Mouse (Mus musculus) brain, embryonic 14.5 days (tissue): ENCODE results near the gene Zbtb18. TPM values are rescaled to one million over a fixed set of nuclear protein-coding genes. Genes with fewer than 3 reads are reported as not detected.

ENCODE experiments used
- DNase-seq: peaks from one replicate; pipeline ENCODE4 v3.0.0-alpha.2; 2011; ENCODE audit warnings: low read depth
- CTCF ChIP-seq: fragments of 200-500 bp; IDR thresholded peaks from 2 replicates; pipeline ENCODE4 v1.5.1; 2012; ENCODE audit warnings: inconsistent platforms, mild to moderate bottlenecking, moderate library complexity, borderline replicate concordance; ENCODE audit not compliant: insufficient read depth, insufficient read length; ENCODE audit errors: extremely low read depth
- POLR2A ChIP-seq: fragments of 200-500 bp; IDR thresholded peaks from 2 replicates; pipeline ENCODE4 v1.6.1; 2012; ENCODE audit warnings: mild to moderate bottlenecking, inconsistent platforms, borderline replicate concordance; ENCODE audit not compliant: poor library complexity, insufficient read depth, insufficient read length, severe bottlenecking; ENCODE audit errors: extremely low read depth
- polyA plus RNA-seq: library from polyadenylated mRNA; depleted of rRNA; stranded (reverse); fragments of >200 nt; gene quantifications from 2 replicates; pipeline ENCODE4 v1.2.3, GENCODE M21; 2012

The Zbtb18 gene
- polyA plus RNA-seq, 1 experiment: 56.4 TPM

DNA sequence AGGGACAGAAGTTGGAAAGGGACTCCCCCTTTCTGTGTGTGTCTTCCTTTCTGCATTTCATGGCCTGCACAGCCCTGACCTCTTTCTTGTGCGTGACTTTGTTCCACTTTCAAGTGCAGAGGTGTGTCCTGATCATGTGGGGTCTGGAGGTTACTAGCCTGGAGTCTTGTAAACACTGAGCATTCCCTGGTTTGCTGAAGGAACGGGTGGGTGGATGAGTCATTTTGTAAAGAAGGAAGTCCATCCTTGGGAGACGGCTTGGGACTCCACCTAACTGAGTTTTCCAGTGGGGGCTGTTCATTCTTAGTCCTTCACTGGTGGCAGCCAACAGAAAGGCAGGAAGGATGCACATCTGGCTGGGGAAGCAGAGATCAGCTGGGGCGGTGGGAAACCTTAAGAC is 27.9 kb downstream of the Zbtb18 start:
- no peak for DNase-seq
- TF ChIP-seq POLR2A (no peak), CTCF (no peak)

DNA sequence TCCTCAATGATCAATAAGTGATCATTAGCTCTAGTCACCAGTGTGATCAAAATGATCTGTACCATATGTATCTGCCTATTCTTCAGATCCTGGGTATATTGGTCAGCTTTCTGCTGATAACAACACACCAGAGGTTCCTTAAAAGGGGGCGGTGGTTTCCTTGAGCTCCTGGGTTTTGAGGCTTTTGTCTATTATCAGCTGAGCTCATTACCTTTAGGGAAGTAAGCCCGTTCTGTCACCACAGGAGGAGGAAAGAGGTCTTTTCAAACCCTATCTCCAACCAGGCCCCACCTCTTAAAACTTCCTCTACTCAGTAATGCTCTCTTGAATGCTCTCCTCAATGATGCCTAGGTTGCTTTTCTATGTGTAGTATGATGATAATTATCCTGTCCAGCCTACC is 28.8 kb downstream of the Zbtb18 start:
- no peak for DNase-seq
- no peak for TF ChIP-seq CTCF
- no peak for TF ChIP-seq POLR2A

DNA sequence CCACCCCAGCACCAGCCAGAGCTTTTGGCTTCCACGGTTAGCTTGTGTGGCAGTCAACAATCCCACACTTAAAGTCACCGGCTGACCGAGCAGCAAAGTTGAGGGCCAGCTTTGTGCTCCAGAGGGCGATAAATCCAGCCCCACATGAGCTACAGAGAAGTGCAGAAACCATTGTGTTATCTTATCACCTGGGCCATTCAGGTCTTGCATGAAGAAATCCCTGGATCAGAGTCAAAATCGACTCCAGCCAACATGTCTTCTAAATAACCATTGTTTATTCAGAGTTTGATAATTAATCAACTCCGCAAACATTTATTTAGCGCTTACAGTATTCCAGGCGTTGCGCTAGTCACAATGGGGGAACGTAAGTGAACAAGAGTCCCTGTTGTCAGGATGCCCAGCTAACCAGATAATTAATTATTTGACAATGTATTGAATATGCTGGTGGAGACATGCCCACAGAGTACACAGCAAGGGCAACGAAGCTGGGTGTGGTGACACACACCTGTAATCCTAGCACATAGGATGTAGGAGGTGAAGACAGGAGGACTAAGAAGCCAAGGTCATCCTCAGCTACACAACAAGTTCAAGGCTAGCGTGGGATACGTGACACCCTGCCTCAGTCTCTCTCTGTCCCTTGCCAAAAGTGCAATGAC is 33.5 kb downstream of the Zbtb18 start:
- TF ChIP-seq POLR2A (no peak), CTCF (no peak)
- no peak for DNase-seq

DNA sequence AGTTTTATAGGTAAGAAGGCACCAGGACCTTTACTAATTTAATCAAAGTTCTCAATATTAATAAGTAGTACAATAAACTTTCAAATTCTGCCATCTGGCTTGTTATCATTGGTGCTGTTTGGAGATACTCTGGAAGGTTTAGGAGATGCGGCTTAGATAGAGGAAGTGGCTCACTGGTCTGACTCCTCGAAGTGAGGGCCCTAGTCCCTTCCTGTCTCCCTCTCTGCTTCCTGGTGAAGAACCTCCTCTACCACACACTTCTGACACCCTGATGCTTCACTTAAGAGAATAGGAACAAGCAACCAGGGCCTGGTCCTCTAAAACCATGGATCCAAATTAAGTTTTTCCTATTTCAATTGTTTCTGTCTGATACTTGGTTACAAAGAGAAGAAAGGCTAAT is 36.4 kb downstream of the Zbtb18 start:
- no peak for DNase-seq
- no peak for TF ChIP-seq CTCF
- TF ChIP-seq POLR2A: no peak

DNA sequence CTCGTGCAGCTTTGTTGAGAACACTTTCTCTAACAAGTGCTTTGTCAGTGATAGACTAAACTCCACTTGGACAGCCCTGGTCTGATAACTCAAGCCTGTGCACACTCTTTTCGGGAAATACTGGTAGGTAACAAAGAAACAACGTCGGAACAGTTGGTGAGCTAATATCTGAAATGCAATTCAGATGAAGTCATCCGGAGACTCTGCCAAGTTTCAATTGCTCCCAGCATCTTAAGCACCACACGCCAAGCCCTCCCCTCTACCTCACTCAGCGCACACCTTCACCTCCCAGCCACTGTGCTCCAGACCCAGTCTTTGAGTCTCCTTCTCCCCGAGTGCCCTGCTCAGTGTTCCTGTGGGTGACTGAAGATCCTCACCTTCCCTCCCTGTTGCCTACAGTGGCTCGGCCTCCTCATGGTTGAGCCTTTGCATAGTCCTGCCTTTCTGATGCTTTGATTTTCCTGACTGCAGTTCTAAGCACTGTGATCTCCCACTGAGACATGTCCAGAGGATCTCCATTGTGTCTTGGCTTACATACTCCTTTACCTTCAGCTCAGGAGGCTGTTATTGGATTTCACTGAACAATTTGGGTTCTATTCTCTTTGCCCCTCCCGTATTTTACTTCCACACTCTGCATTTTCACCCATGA is 37.3 kb downstream of the Zbtb18 start:
- TF ChIP-seq CTCF (no peak), POLR2A (no peak)

DNA sequence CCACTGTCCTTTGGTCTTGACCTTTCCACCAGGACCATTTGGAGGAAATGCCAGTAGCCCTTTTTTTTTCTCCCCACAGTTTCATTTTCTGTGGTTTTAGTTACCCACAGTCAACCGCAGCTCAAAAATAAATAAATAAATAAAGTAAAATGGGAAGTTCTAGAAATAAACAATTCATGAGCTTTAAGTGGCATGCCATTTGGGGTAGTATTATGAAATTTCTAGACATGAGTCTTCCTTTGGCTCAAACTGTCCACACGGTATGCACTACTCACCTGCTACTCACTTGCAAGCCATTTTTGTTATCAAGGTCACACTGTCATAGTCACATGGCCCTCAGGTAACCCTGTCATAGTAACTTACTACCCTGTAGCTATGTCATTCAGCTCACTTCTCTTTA is 41.5 kb downstream of the Zbtb18 start:
- no peak for DNase-seq
- TF ChIP-seq POLR2A (no peak), CTCF (no peak)

More for the DNA sequence above, 37.3 kb downstream of the Zbtb18 start:
- DNase-seq: peak; percentile 92

DNA sequence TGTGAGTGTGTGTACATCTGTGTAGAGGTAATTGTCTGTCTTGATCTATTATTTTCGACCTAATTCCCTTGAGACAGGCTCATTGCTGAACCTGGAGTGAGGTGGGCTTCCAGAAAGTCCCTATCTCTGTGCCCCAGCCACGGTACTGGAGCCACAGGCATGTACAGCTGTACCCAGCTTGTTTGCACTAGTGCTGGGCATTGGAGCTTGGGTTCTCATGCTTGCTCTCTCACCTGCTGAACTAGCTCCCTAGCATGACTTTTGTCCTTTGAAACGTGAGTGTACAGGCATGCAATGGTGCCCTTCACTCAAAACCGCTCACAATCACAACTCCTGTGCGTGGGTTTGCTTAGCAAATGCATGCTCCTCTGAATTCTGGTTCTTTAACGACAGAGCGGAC is 42.1 kb downstream of the Zbtb18 start:
- TF ChIP-seq POLR2A: no peak
- no peak for TF ChIP-seq CTCF
- DNase-seq: no peak

DNA sequence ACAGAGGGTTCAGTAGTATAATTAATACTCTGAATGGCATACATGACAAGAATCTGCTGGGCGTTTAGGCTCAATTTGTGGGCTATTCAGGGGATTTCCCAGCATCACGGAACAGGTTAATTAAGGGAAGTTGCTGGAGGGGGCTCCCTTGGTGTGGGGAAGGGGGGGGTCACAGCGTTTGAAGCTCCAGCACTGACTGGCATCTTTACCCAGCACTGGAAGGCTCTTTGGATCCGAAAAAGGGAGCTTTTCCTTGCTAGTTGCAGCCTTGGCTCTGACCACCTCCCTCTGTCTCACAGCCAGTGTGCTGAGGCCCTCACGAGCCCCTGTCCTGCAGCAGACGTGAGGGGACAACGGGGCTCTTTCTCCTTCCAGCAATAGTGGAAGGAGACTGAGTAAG is 42.5 kb downstream of the Zbtb18 start:
- peak; percentile 88 for DNase-seq
- TF ChIP-seq POLR2A (no peak), CTCF (no peak)

DNA sequence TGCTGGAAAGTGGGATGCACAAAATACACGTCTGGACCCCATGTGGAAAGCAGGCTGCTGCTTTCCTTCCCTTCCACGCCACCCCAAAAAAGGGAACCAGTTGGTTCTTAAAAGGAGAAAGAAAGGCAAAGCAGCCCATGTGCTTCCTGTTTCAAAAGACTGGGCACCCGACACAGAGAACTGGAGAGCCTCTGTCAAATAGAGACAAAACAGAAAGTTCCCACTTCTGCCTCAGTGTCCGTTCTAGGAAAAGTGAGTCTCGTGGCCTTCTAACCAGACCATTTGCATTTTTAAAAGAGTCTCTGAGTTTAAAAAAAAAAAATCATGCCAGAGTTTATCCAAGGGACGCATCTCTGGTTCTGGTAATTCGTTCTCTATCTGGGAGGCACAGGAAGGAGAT is 47.7 kb downstream of the Zbtb18 start:
- no peak for DNase-seq
- no peak for TF ChIP-seq CTCF
- no peak for TF ChIP-seq POLR2A

DNA sequence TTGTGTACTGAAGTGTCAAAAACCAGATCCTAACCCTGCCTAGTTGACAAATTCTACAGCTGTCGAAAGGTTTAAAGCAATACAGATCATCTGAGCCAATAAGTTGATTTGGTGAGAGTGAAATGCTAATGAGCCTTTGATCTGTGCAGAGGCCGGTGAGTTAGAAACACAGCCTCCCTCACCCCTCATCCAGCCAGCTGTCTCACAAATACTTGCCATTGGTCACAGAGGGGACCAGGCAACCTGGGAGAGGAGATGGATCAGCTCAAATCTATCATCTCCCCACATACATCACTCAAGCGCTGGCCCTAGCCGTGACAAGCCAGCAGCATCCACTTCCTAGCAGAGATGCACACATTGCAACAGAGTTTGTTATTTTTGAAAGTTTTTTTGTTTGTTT is 48.7 kb downstream of the Zbtb18 start:
- TF ChIP-seq POLR2A (no peak), CTCF (no peak)
- no peak for DNase-seq

DNA sequence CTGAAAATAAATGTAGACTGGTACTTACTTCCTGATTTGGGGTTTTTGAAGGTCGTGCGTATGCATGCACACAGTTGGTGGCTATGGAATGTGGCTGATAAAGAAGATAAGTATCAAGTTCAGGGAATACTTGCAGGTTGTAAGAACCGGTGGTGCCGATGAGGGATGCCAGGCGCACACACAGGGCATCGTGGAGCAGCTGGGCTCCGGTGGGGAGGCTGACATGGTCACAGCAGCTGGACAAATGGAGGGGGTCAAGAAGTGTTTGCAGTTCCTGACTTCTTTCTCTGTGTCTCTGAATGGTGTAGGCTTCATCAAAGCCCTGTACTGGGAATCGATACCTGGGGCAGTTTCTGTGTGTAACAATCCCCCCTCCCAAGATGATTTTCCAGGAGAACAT is 49.1 kb downstream of the Zbtb18 start:
- TF ChIP-seq POLR2A (no peak), CTCF (no peak)
- DNase-seq: no peak

DNA sequence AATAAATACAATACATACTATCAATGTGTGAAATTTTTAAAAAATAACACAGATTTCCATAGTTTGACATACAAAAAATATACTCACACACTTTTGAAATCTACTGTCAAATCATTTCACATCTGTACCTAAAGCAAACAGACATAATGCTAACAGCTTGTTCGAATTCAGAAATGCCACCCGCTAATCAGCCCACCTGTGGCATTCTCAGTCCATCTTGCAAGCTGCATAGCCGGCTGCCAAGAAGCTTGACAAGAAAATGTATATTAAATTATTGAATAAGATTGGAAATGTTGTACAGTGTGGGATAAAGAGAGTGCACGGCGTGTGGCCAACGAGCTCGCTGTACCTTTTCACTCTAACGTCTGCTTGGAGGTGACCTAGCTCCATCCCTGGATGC is 52.2 kb downstream of the Zbtb18 start:
- peak; percentile 71 for DNase-seq
- no peak for TF ChIP-seq POLR2A
- TF ChIP-seq CTCF: no peak
